Mouse (Mus musculus) cerebral cortex, adult 2 months (tissue): ENCODE results near the gene Gpx6.

Source experiments
- WGBS: fragments of 180-500 bp; shearing (Covaris S2); methylation state at CpG from one replicate; pipeline ENCODE4 v1.1.7; 2018; 5-methylcytosine and 5-hydroxymethylcytosine counted together

Gpx6 gene

GRCm38 (mm10) chr13:21323405-21323804 is 11.5 kb downstream of the Gpx6 start:
- WGBS: 37% methylated on average over 6 of the region's 6 CpGs

GRCm38 (mm10) chr13:21326191-21326590 is 14.3 kb downstream of the Gpx6 start:
- 7% methylated on average over 4 of the region's 4 CpGs for WGBS

- WGBS: under 1% methylated on average over 24 of the region's 24 CpGs
Observed at GRCm38 (mm10) chr13:21326657-21327211, 14.8 kb downstream of the Gpx6 start.

GRCm38 (mm10) chr13:21327424-21327823 is 15.5 kb downstream of the Gpx6 start:
- under 1% methylated on average over 9 of the region's 9 CpGs for WGBS

GRCm38 (mm10) chr13:21346610-21347009 is 34.7 kb downstream of the Gpx6 start, which contains the start of gene Olfr1367:
Gene Olfr1367, plus strand, starts transcription at chr13:21346910.
- 92% methylated on average over 1 of the region's 1 CpGs for WGBS

- WGBS: under 1% methylated on average over 29 of the region's 29 CpGs
Observed at GRCm38 (mm10) chr13:21362621-21363248, 50.8 kb downstream of the Gpx6 start, which contains the start of gene Zscan12. Gene Zscan12, plus strand, starts transcription at chr13:21362820.

- WGBS: 65% methylated on average over 12 of the region's 12 CpGs
Observed at GRCm38 (mm10) chr13:21363719-21364118, 51.8 kb downstream of the Gpx6 start.

GRCm38 (mm10) chr13:21366635-21367034 is 54.7 kb downstream of the Gpx6 start:
- WGBS: 78% methylated on average over 6 of the region's 6 CpGs
